ENCODE assay signal across 9 mouse cellular contexts in genomic region chr2:49811871-49812363, GRCm38 (mm10). TPM values are rescaled to one million over a fixed set of nuclear protein-coding genes. Genes with fewer than 3 reads are reported as not detected.
DNase-seq lines count a peak whose midpoint lies in the region; ATAC-seq and TF ChIP-seq lines count a peak whose summit lies in the region.
"Had no signal": no experiment of that assay in that cellular context is flagged by ENCODE, and none has a peak within 500 bp of the region (broad histone marks: within the 10 kb centered on the region; RNA-seq: fewer than 3 reads in every experiment).

No protein-coding gene starts in this region.

- 34% methylated on average over 4 of the region's 4 CpGs for WGBS in hindbrain, postnatal 0 days
- 35% methylated on average over 4 of the region's 4 CpGs for WGBS in hindbrain, embryonic 10.5 days
- 26% methylated on average over 4 of the region's 4 CpGs for WGBS in liver, embryonic 12.5 days (ENCODE audit: insufficient replicate concordance)

- H3K9me3 ChIP-seq in hindbrain, postnatal 0 days (ENCODE audit: low read length) = no peaks in the 10 kb centered on the region
- no peaks in the 10 kb centered on the region for H3K9me3 ChIP-seq in hindbrain, embryonic 10.5 days
- H3K9me3 ChIP-seq in liver, embryonic 12.5 days (replicated peaks) = no peaks in the 10 kb centered on the region

- H3K27me3 ChIP-seq in hindbrain, postnatal 0 days (ENCODE audit: insufficient read depth, low read length) = no peaks in the 10 kb centered on the region; the same call in 1 of the 2 replicates
- H3K27me3 ChIP-seq in hindbrain, embryonic 10.5 days (ENCODE audit: insufficient read depth, poor library complexity, severe bottlenecking) = no peaks in the 10 kb centered on the region
- no peaks in the 10 kb centered on the region for H3K27me3 ChIP-seq in liver, embryonic 12.5 days (replicated peaks)

- no peak overlapping the region for H3K4me2 ChIP-seq in hindbrain, postnatal 0 days (ENCODE audit: low read depth, low read length)
- H3K4me2 ChIP-seq in liver, embryonic 12.5 days = no peak overlapping the region

- H3K4me3 ChIP-seq in hindbrain, postnatal 0 days (ENCODE audit: low read length) = no peak overlapping the region
- no peak overlapping the region for H3K4me3 ChIP-seq in hindbrain, embryonic 10.5 days
- H3K4me3 ChIP-seq in liver, embryonic 12.5 days = no peak overlapping the region

- H3K36me3 ChIP-seq in hindbrain, postnatal 0 days (ENCODE audit: insufficient read depth, low read length) = no peaks in the 10 kb centered on the region
- no peaks in the 10 kb centered on the region for H3K36me3 ChIP-seq in hindbrain, embryonic 10.5 days
- no peaks in the 10 kb centered on the region for H3K36me3 ChIP-seq in liver, embryonic 12.5 days

- H3K4me1 ChIP-seq in hindbrain, postnatal 0 days (ENCODE audit: insufficient read depth, low read length) = no peaks in the 10 kb centered on the region
- H3K4me1 ChIP-seq in hindbrain, embryonic 10.5 days (replicated peaks) = peaks cover 12% of the 10 kb centered on the region; the same call in 1 of the 2 replicates
- H3K4me1 ChIP-seq in liver, embryonic 12.5 days = no peaks in the 10 kb centered on the region

- DNase-seq in hindbrain, postnatal 0 days (ENCODE audit: low spot score) = peak; percentile 69
- no peak for DNase-seq in hindbrain, embryonic 10.5 days (ENCODE audit: low spot score)
- peak; percentile 84 for DNase-seq in adrenal gland, adult 2 months
- DNase-seq in lung, postnatal 10 days = peak; percentile 59
- DNase-seq in frontal cortex, postnatal 25 days (ENCODE audit: low spot score in 2 of 2) = no peak
- no peak for DNase-seq in left cerebral cortex, postnatal 10 days (ENCODE audit: extremely low spot score in 1 of 2, low spot score in 2 of 2)

- H3K9ac ChIP-seq in hindbrain, postnatal 0 days (replicated peaks; ENCODE audit: low read length) = no peak overlapping the region
- no peak overlapping the region for H3K9ac ChIP-seq in liver, embryonic 12.5 days

- no peak overlapping the region for H3K27ac ChIP-seq in hindbrain, postnatal 0 days
- H3K27ac ChIP-seq in hindbrain, embryonic 10.5 days = no peak overlapping the region
- H3K27ac ChIP-seq in liver, embryonic 12.5 days = no peak overlapping the region

- TF ChIP-seq CTCF in hindbrain, postnatal 0 days (IDR thresholded peaks at IDR 0.05; ENCODE audit: low read depth) = peak; percentile 32; the same call in 1 of the 2 replicates

- intact Hi-C loops in left cerebral cortex, postnatal 10 days (cut with DNase I) = no loop called here

- peak; percentile 45; the same call in 1 of the 2 replicates for ATAC-seq in hindbrain, postnatal 0 days
- peak; percentile 58 to 70 for ATAC-seq in hematopoietic stem cell, adult 5-6 weeks (replicated peaks in 1 of 2; ENCODE audit: insufficient read depth in 1 of 2, low FRiP score in 2 of 2, low TSS enrichment in 1 of 2, low read depth in 1 of 2, poor library complexity in 2 of 2, severe bottlenecking in 2 of 2)
- no peak for ATAC-seq in liver, embryonic 12.5 days

RNA-seq across cellular contexts. Expression of gene Lypd6b, which starts 24.4 kb away (rescaled TPM):
- 13.9 and 16.2 TPM in 2 replicates for total RNA-seq in hindbrain, postnatal 0 days (2014; rRNA removed)
- polyA plus RNA-seq in hindbrain, postnatal 0 days (2015; fragmentation: Nextera tagmentation; extraction: Ambion mirVana) = 17.4 and 21.8 TPM in 2 replicates
- polyA plus RNA-seq in hindbrain, embryonic 10.5 days (2016; fragmentation: Nextera tagmentation; extraction: Ambion mirVana) = 1.6 and 1.8 TPM in 2 replicates
- total RNA-seq in adrenal gland, adult 2 months (2021) = 1 to 10 TPM in 1 of 2 experiments, not detected in 1; 1.1 TPM
- polyA plus RNA-seq in adrenal gland, adult 2 months (2012; rRNA removed) = 0.06 TPM in 1 of 2 replicates, not detected in the other
- total RNA-seq in hematopoietic stem cell, adult 5-6 weeks (2017) = 1.2 and 3.9 TPM in 2 replicates
- 10 to 100 TPM; 18.3 to 20.5 TPM for total RNA-seq in left cerebral cortex, postnatal 10 days (2021)
- 0.12 TPM in 1 of 2 replicates, not detected in the other for polyA plus RNA-seq in liver, embryonic 12.5 days (2016; fragmentation: Nextera tagmentation; extraction: Ambion mirVana)
- total RNA-seq: heart, postnatal 36 days had no signal

Comparison
In these comparisons a context has a peak if more than half of its experiments do, and no peak if none do; other contexts are left out.
1. DNase-seq: peak in hindbrain, postnatal 0 days (single experiment), adrenal gland, adult 2 months (single experiment) and lung, postnatal 10 days (single experiment); none in hindbrain, embryonic 10.5 days (single experiment), frontal cortex, postnatal 25 days (0 of 2) and left cerebral cortex, postnatal 10 days (0 of 2).